ENCODE assay signal across 9 mouse cellular contexts in the genomic region with DNA sequence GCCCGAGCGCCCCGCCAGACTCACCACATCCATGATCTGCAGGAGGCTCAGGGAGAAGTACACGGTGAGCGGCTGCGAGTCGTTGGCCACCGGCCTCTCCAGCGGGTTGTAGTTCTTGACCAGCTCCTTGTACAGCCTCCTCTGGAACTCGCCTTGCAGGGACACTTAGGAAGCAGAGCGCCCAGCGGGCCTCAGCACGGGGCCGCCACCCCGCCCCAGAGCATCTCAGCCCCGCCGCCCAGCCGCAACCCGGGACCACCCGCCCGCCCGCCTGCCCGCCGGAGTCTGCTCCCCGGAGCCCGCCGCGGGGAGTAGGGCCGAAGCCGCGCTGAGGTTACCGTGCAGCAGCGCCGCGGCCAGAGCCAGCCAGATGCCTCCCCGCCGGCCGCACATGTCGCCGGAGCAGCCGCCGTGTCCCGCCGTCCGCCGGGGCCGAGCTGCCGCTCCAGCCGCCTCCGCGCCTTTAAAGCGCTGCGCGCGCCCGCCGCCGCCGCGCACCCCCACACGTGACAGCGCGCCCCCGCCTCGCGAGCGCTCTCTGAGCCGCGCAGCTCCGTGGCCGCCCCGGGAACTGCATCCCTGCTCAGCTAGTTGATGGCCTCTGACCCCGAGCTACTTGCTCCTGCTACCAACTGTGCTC. TPM values are rescaled to one million over a fixed set of nuclear protein-coding genes. Genes with fewer than 3 reads are reported as not detected.
DNase-seq lines count a peak whose midpoint lies in the region; ATAC-seq and TF ChIP-seq lines count a peak whose summit lies in the region.
"Had no signal": no experiment of that assay in that cellular context is flagged by ENCODE, and none has a peak within 500 bp of the region (broad histone marks: within the 10 kb centered on the region; RNA-seq: fewer than 3 reads in every experiment).

A gene (minus strand): TSS at position 486 of the 640 bp plus-strand sequence.

- intact Hi-C loops in heart, postnatal 10 days (cut with DNase I) = no loop called here

- H3K27me3 ChIP-seq in thymus, adult 2 months (ENCODE audit: control insufficient read depth, insufficient read depth, low read length) = no peaks in the 10 kb centered on the region
- H3K27me3 ChIP-seq in forebrain, embryonic 16.5 days (replicated peaks; ENCODE audit: control insufficient read depth, insufficient read depth, low read length) = no peaks in the 10 kb centered on the region
- H3K27me3 ChIP-seq in liver, embryonic 11.5 days (replicated peaks; ENCODE audit: control insufficient read depth, insufficient read depth, low read length) = peaks cover 24% of the 10 kb centered on the region
- H3K27me3 ChIP-seq in neural tube, embryonic 12.5 days (replicated peaks) = no peaks in the 10 kb centered on the region

- H3K9ac ChIP-seq in forebrain, embryonic 16.5 days (replicated peaks; ENCODE audit: low read depth, low read length) = peak within 1 kb of the TSS; percentile 85
- H3K9ac ChIP-seq in liver, embryonic 11.5 days (ENCODE audit: low read depth, low read length) = peak within 1 kb of the TSS; percentile 43; the same call in 1 of the 2 replicates
- H3K9ac ChIP-seq in neural tube, embryonic 12.5 days = peak within 1 kb of the TSS; percentile 82

- 2% methylated on average over 71 of the region's 73 CpGs for WGBS in thymus, adult 2 months
- under 1% methylated on average over 73 of the region's 73 CpGs for WGBS in forebrain, embryonic 16.5 days
- WGBS in liver, embryonic 11.5 days = under 1% methylated on average over 57 of the region's 73 CpGs
- WGBS in neural tube, embryonic 12.5 days = under 1% methylated on average over 56 of the region's 73 CpGs

- no peaks in the 10 kb centered on the region for H3K9me3 ChIP-seq in forebrain, embryonic 16.5 days (ENCODE audit: control insufficient read depth, low read length)
- no peaks in the 10 kb centered on the region for H3K9me3 ChIP-seq in liver, embryonic 11.5 days (ENCODE audit: control insufficient read depth, low read length)
- H3K9me3 ChIP-seq in neural tube, embryonic 12.5 days = no peaks in the 10 kb centered on the region

- H3K4me3 ChIP-seq in thymus, adult 2 months (ENCODE audit: control insufficient read depth, insufficient read depth, low read length) = no peak within 1 kb of the TSS
- H3K4me3 ChIP-seq in forebrain, embryonic 16.5 days (replicated peaks; ENCODE audit: low read length) = peak within 1 kb of the TSS; percentile 87
- peak within 1 kb of the TSS; percentile 56 for H3K4me3 ChIP-seq in liver, embryonic 11.5 days (ENCODE audit: low read depth, low read length)
- H3K4me3 ChIP-seq in neural tube, embryonic 12.5 days = peak within 1 kb of the TSS; percentile 79

- TF ChIP-seq POLR2A in thymus, adult 2 months (IDR thresholded peaks at IDR 0.05; ENCODE audit: control insufficient read depth, extremely low read depth, insufficient read depth, low read length, poor library complexity) = no peak

- H3K4me2 ChIP-seq in forebrain, embryonic 16.5 days (ENCODE audit: low read length) = peak within 1 kb of the TSS; percentile 88
- H3K4me2 ChIP-seq in liver, embryonic 11.5 days = peak within 1 kb of the TSS; percentile 75
- H3K4me2 ChIP-seq in neural tube, embryonic 12.5 days (replicated peaks) = peak within 1 kb of the TSS; percentile 83

- ATAC-seq in forebrain, embryonic 16.5 days = peak; percentile 96
- peak; percentile 82 for ATAC-seq in liver, embryonic 11.5 days (replicated peaks; ENCODE audit: low FRiP score)
- peak; percentile 92 for ATAC-seq in neural tube, embryonic 12.5 days (ENCODE audit: low FRiP score, low read depth)

- DNase-seq in thymus, adult 2 months = peak; percentile 19
- no peak for DNase-seq in thymus, adult 18-20 months
- DNase-seq in heart, postnatal 10 days = peak; percentile 68 to 78
- peak; percentile 73 to 83 for DNase-seq in kidney, postnatal 25 days
- peak; percentile 63 for DNase-seq in liver, embryonic 11.5 days (ENCODE audit: low spot score)
- peak; percentile 14 for DNase-seq in thymus, postnatal 25 days

- H3K4me1 ChIP-seq in thymus, adult 2 months (replicated peaks; ENCODE audit: control insufficient read depth, insufficient read depth, low read length) = no peaks in the 10 kb centered on the region
- H3K4me1 ChIP-seq in forebrain, embryonic 16.5 days (replicated peaks; ENCODE audit: control insufficient read depth, insufficient read depth, low read length) = peaks cover 18% of the 10 kb centered on the region
- no peaks in the 10 kb centered on the region for H3K4me1 ChIP-seq in liver, embryonic 11.5 days (replicated peaks; ENCODE audit: control insufficient read depth, insufficient read depth, low read length)
- H3K4me1 ChIP-seq in neural tube, embryonic 12.5 days = peaks cover 8% of the 10 kb centered on the region; the same call in 1 of the 2 replicates

- TF ChIP-seq CTCF in thymus, adult 2 months (IDR thresholded peaks at IDR 0.05; ENCODE audit: borderline replicate concordance, control insufficient read depth, extremely low read depth, insufficient read depth, low read length, poor library complexity) = no peak

- no peak within 1 kb of the TSS for H3K27ac ChIP-seq in thymus, adult 2 months (ENCODE audit: control insufficient read depth, insufficient read depth, low read length)
- peak within 1 kb of the TSS; percentile 34; the same call in 1 of the 2 replicates for H3K27ac ChIP-seq in forebrain, embryonic 16.5 days (ENCODE audit: low read length)
- no peak within 1 kb of the TSS for H3K27ac ChIP-seq in liver, embryonic 11.5 days (ENCODE audit: low read depth, low read length)
- peak within 1 kb of the TSS; percentile 46; the same call in 1 of the 2 replicates for H3K27ac ChIP-seq in neural tube, embryonic 12.5 days

- H3K36me3 ChIP-seq in thymus, adult 2 months (ENCODE audit: control insufficient read depth, insufficient read depth, low read length) = no peaks in the 10 kb centered on the region
- H3K36me3 ChIP-seq in forebrain, embryonic 16.5 days (ENCODE audit: control insufficient read depth, insufficient read depth) = no peaks in the 10 kb centered on the region
- no peaks in the 10 kb centered on the region for H3K36me3 ChIP-seq in liver, embryonic 11.5 days (ENCODE audit: control insufficient read depth, insufficient read depth, low read length)
- no peaks in the 10 kb centered on the region for H3K36me3 ChIP-seq in neural tube, embryonic 12.5 days

RNA-seq across cellular contexts. Expression of the gene that starts here (rescaled TPM):
- polyA plus RNA-seq in thymus, adult 2 months (2012; rRNA removed) = 0.05 TPM in 2 replicates
- 13.3 and 16.0 TPM in 2 replicates for polyA plus RNA-seq in forebrain, embryonic 16.5 days (2015; fragmentation: Nextera tagmentation; extraction: Ambion mirVana)
- under 1 TPM; 0.12 TPM for total RNA-seq in heart, postnatal 10 days (2021)
- polyA plus RNA-seq in liver, embryonic 11.5 days (2014; fragmentation: Nextera tagmentation; extraction: Ambion mirVana) = 0.47 and 1.2 TPM in 2 replicates
- polyA plus RNA-seq in neural tube, embryonic 12.5 days (2016; fragmentation: Nextera tagmentation; extraction: Ambion mirVana) = 10.6 and 11.6 TPM in 2 replicates
- total RNA-seq: neutrophil, adult 5-6 weeks had no signal

Comparison
In these comparisons a context has a peak if more than half of its experiments do, and no peak if none do; other contexts are left out.
1. DNase-seq: peak in kidney, postnatal 25 days (2 of 2), liver, embryonic 11.5 days (single experiment) and thymus, postnatal 25 days (single experiment); none in thymus, adult 18-20 months (0 of 2).
2. Peak in DNase-seq in thymus, adult 2 months; RNA of the gene not detected or under 1 TPM.
3. Peak in DNase-seq in heart, postnatal 10 days; RNA of the gene not detected or under 1 TPM.
4. H3K27ac ChIP-seq: peak in forebrain, embryonic 16.5 days (single experiment) and neural tube, embryonic 12.5 days (single experiment); none in thymus, adult 2 months (single experiment) and liver, embryonic 11.5 days (single experiment).
5. Peak in every context shown above with its lines, with median percentiles within 50 percentile points of each other: ATAC-seq, H3K4me2 ChIP-seq and H3K9ac ChIP-seq.